In the genomic region with DNA sequence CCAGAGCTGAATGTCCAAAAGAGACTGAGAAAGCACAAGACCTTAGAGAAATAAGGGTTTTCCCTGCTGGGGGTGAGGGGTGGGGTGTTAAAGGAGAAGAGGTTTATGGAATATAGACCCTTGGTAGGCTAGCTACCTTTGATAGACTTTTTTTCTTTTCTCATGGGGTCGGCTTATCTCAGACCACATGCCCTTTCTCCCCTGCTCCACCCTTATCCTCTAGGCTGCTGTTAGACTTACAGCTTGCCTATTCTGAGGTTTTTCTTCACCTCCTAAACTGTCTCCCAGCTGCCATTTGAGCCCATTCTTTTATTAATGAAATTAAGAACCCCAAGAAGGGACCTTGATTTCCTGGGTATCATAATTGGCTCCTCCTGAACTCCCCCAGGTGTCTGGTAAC, we compare ENCODE assay signal across 15 mouse cellular contexts. TPM values are rescaled to one million over a fixed set of nuclear protein-coding genes. Genes with fewer than 3 reads are reported as not detected.
DNase-seq lines count a peak whose midpoint lies in the region; ATAC-seq lines count a peak whose summit lies in the region.
"Had no signal": no experiment of that assay in that cellular context is flagged by ENCODE, and none has a peak within 500 bp of the region (broad histone marks: within the 10 kb centered on the region; RNA-seq: fewer than 3 reads in every experiment).

No protein-coding gene starts in this region.

- no peak overlapping the region for H3K27ac ChIP-seq in heart, embryonic 12.5 days (ENCODE audit: poor library complexity, severe bottlenecking)
- H3K27ac ChIP-seq in midbrain, embryonic 10.5 days (replicated peaks): peak overlapping the region; percentile 76
- no peak overlapping the region for H3K27ac ChIP-seq in midbrain, embryonic 16.5 days (ENCODE audit: low read length)
- no peak overlapping the region for H3K27ac ChIP-seq in limb, embryonic 13.5 days

- peak overlapping the region; percentile 72 for H3K4me2 ChIP-seq in heart, embryonic 12.5 days
- no peak overlapping the region for H3K4me2 ChIP-seq in midbrain, embryonic 16.5 days (ENCODE audit: low read length)
- H3K4me2 ChIP-seq in limb, embryonic 13.5 days (replicated peaks): peak overlapping the region; percentile 65; the same call in 1 of the 2 replicates

- 67% methylated on average over 1 of the region's 1 CpGs for WGBS in heart, embryonic 12.5 days
- WGBS in midbrain, embryonic 10.5 days: 76% methylated on average over 1 of the region's 1 CpGs
- WGBS in midbrain, embryonic 16.5 days: 100% methylated on average over 1 of the region's 1 CpGs
- WGBS in limb, embryonic 13.5 days: 87% methylated on average over 1 of the region's 1 CpGs

- 0 out of 2 replicates have a peak, but pooled peaks cover 2% of the 10 kb centered on the region for H3K4me1 ChIP-seq in heart, embryonic 12.5 days (replicated peaks)
- H3K4me1 ChIP-seq in midbrain, embryonic 10.5 days: peaks cover 6% of the 10 kb centered on the region
- H3K4me1 ChIP-seq in midbrain, embryonic 16.5 days (ENCODE audit: control insufficient read depth, insufficient read depth, low read length): peaks cover 4% of the 10 kb centered on the region
- H3K4me1 ChIP-seq in limb, embryonic 13.5 days: peaks cover 6% of the 10 kb centered on the region

- H3K27me3 ChIP-seq in heart, embryonic 12.5 days (replicated peaks): peaks cover 3% of the 10 kb centered on the region; the same call in 1 of the 2 replicates
- 0 out of 2 replicates have a peak, but pooled peaks cover 3% of the 10 kb centered on the region for H3K27me3 ChIP-seq in midbrain, embryonic 10.5 days (ENCODE audit: low read depth, poor library complexity, severe bottlenecking)
- H3K27me3 ChIP-seq in midbrain, embryonic 16.5 days (ENCODE audit: control insufficient read depth, insufficient read depth, low read depth, low read length): no peaks in the 10 kb centered on the region
- no peaks in the 10 kb centered on the region for H3K27me3 ChIP-seq in limb, embryonic 13.5 days

- DNase-seq in heart, postnatal 10 days: no peak
- DNase-seq in midbrain, embryonic 10.5 days (ENCODE audit: low spot score): no peak
- DNase-seq in spleen, postnatal 36 days (ENCODE audit: low spot score in 2 of 2): no peak
- DNase-seq: cerebellum, adult 11 months; kidney, adult 11 months had no signal

- H3K4me3 ChIP-seq in heart, embryonic 12.5 days: no peak overlapping the region
- no peak overlapping the region for H3K4me3 ChIP-seq in midbrain, embryonic 10.5 days
- no peak overlapping the region for H3K4me3 ChIP-seq in midbrain, embryonic 16.5 days (ENCODE audit: low read depth, low read length)
- no peak overlapping the region for H3K4me3 ChIP-seq in limb, embryonic 13.5 days

- H3K9me3 ChIP-seq in heart, embryonic 12.5 days (replicated peaks): no peaks in the 10 kb centered on the region
- no peaks in the 10 kb centered on the region for H3K9me3 ChIP-seq in midbrain, embryonic 10.5 days (replicated peaks)
- no peaks in the 10 kb centered on the region for H3K9me3 ChIP-seq in midbrain, embryonic 16.5 days (replicated peaks; ENCODE audit: control insufficient read depth, low read length, poor library complexity, severe bottlenecking)
- no peaks in the 10 kb centered on the region for H3K9me3 ChIP-seq in limb, embryonic 13.5 days

- H3K9ac ChIP-seq in heart, embryonic 12.5 days: no peak overlapping the region
- no peak overlapping the region for H3K9ac ChIP-seq in midbrain, embryonic 16.5 days (ENCODE audit: low read depth, low read length)
- H3K9ac ChIP-seq in limb, embryonic 13.5 days: no peak overlapping the region

- intact Hi-C loops in heart, postnatal 10 days (cut with DNase I): loop anchor here (10.0 kb wide), 1 partner anchor 509 kb away; no protein-coding TSS in a partner anchor

- ATAC-seq in heart, embryonic 12.5 days (ENCODE audit: insufficient number of reproducible peaks, low FRiP score): no peak; the same call in 1 of the 2 replicates
- ATAC-seq in midbrain, embryonic 16.5 days: no peak
- no peak for ATAC-seq in limb, embryonic 13.5 days (ENCODE audit: low FRiP score, low read depth)
- 0 out of 2 replicates have a peak, but pooled peaks have one; percentile 21 for ATAC-seq in megakaryocyte-erythroid progenitor cell, adult 5-6 weeks (replicated peaks; ENCODE audit: low FRiP score, low TSS enrichment, poor library complexity, severe bottlenecking)

- H3K36me3 ChIP-seq in heart, embryonic 12.5 days: no peaks in the 10 kb centered on the region
- H3K36me3 ChIP-seq in midbrain, embryonic 10.5 days: no peaks in the 10 kb centered on the region
- no peaks in the 10 kb centered on the region for H3K36me3 ChIP-seq in midbrain, embryonic 16.5 days (ENCODE audit: control insufficient read depth, insufficient read depth, low read length)
- H3K36me3 ChIP-seq in limb, embryonic 13.5 days: no peaks in the 10 kb centered on the region

RNA-seq across cellular contexts. Expression of a gene that starts 3.9 kb away (rescaled TPM):
- polyA plus RNA-seq in heart, embryonic 12.5 days (2016; fragmentation: Nextera tagmentation; extraction: Ambion mirVana): 0.11 and 0.13 TPM in 2 replicates
- total RNA-seq in heart, postnatal 10 days (2021): under 1 TPM in 1 of 2 experiments, not detected in 1; 0.12 TPM
- not detected in 2 replicates for polyA plus RNA-seq in midbrain, embryonic 10.5 days (2016; fragmentation: Nextera tagmentation; extraction: Ambion mirVana)
- not detected in 2 replicates for polyA plus RNA-seq in midbrain, embryonic 16.5 days (2015; fragmentation: Nextera tagmentation; extraction: Ambion mirVana)
- polyA plus RNA-seq in limb, embryonic 13.5 days (2015; fragmentation: Nextera tagmentation; extraction: Ambion mirVana): 0.11 TPM in 1 of 2 replicates, not detected in the other
- 34.1 and 34.2 TPM in 2 replicates for total RNA-seq in megakaryocyte-erythroid progenitor cell, adult 5-6 weeks (2014; fragmentation: Nextera tagmentation)
- 11.5 and 18.8 TPM in 2 replicates for total RNA-seq in megakaryocyte-erythroid progenitor cell, adult 5-6 weeks (2017)
- total RNA-seq: gastrocnemius, adult 18-20 months; heart, adult 18-20 months; layer of hippocampus, adult 18-20 months; left cerebral cortex, adult 8-10 months had no signal
- polyA plus RNA-seq: midbrain, embryonic 11.5 days; neural tube, embryonic 11.5 days had no signal

RNA-seq across cellular contexts. Expression of a gene that starts 9.8 kb away (rescaled TPM):
- polyA plus RNA-seq in heart, embryonic 12.5 days (2016; fragmentation: Nextera tagmentation; extraction: Ambion mirVana): 4.4 and 5.1 TPM in 2 replicates
- total RNA-seq in heart, postnatal 10 days (2021): 1 to 10 TPM; 5.2 to 6.1 TPM
- 4.6 and 5.2 TPM in 2 replicates for polyA plus RNA-seq in midbrain, embryonic 10.5 days (2016; fragmentation: Nextera tagmentation; extraction: Ambion mirVana)
- polyA plus RNA-seq in midbrain, embryonic 16.5 days (2015; fragmentation: Nextera tagmentation; extraction: Ambion mirVana): 6.8 and 8.1 TPM in 2 replicates
- 6.2 and 7.1 TPM in 2 replicates for polyA plus RNA-seq in limb, embryonic 13.5 days (2015; fragmentation: Nextera tagmentation; extraction: Ambion mirVana)
- total RNA-seq in megakaryocyte-erythroid progenitor cell, adult 5-6 weeks (2014; fragmentation: Nextera tagmentation): 19.2 and 24.5 TPM in 2 replicates
- total RNA-seq in megakaryocyte-erythroid progenitor cell, adult 5-6 weeks (2017): 18.3 and 20.5 TPM in 2 replicates

RNA-seq across cellular contexts. Expression of a gene that starts 24.9 kb away (rescaled TPM):
- 208 and 213 TPM in 2 replicates for polyA plus RNA-seq in heart, embryonic 12.5 days (2016; fragmentation: Nextera tagmentation; extraction: Ambion mirVana)
- total RNA-seq in heart, postnatal 10 days (2021): 100 to 1,000 TPM; 162 to 173 TPM
- 274 and 296 TPM in 2 replicates for polyA plus RNA-seq in midbrain, embryonic 10.5 days (2016; fragmentation: Nextera tagmentation; extraction: Ambion mirVana)
- polyA plus RNA-seq in midbrain, embryonic 16.5 days (2015; fragmentation: Nextera tagmentation; extraction: Ambion mirVana): 550 and 556 TPM in 2 replicates
- 245 and 261 TPM in 2 replicates for polyA plus RNA-seq in limb, embryonic 13.5 days (2015; fragmentation: Nextera tagmentation; extraction: Ambion mirVana)
- total RNA-seq in megakaryocyte-erythroid progenitor cell, adult 5-6 weeks (2014; fragmentation: Nextera tagmentation): 115 and 146 TPM in 2 replicates
- total RNA-seq in megakaryocyte-erythroid progenitor cell, adult 5-6 weeks (2017): 101 and 108 TPM in 2 replicates

RNA-seq across cellular contexts. Expression of a gene that starts 34.9 kb away (rescaled TPM):
- polyA plus RNA-seq in heart, embryonic 12.5 days (2016; fragmentation: Nextera tagmentation; extraction: Ambion mirVana): 8.5 and 11.6 TPM in 2 replicates
- 10 to 100 TPM; 11.0 to 13.0 TPM for total RNA-seq in heart, postnatal 10 days (2021)
- polyA plus RNA-seq in midbrain, embryonic 10.5 days (2016; fragmentation: Nextera tagmentation; extraction: Ambion mirVana): 34.1 and 69.6 TPM in 2 replicates
- 345 and 399 TPM in 2 replicates for polyA plus RNA-seq in midbrain, embryonic 16.5 days (2015; fragmentation: Nextera tagmentation; extraction: Ambion mirVana)
- 35.8 and 40.7 TPM in 2 replicates for polyA plus RNA-seq in limb, embryonic 13.5 days (2015; fragmentation: Nextera tagmentation; extraction: Ambion mirVana)
- total RNA-seq in megakaryocyte-erythroid progenitor cell, adult 5-6 weeks (2014; fragmentation: Nextera tagmentation): 21.1 and 27.6 TPM in 2 replicates
- 6.3 and 6.5 TPM in 2 replicates for total RNA-seq in megakaryocyte-erythroid progenitor cell, adult 5-6 weeks (2017)

RNA-seq across cellular contexts. Expression of a gene that starts 40.7 kb away (rescaled TPM):
- polyA plus RNA-seq in heart, embryonic 12.5 days (2016; fragmentation: Nextera tagmentation; extraction: Ambion mirVana): 26.5 and 28.4 TPM in 2 replicates
- total RNA-seq in heart, postnatal 10 days (2021): 10 to 100 TPM; 33.2 to 36.7 TPM
- polyA plus RNA-seq in midbrain, embryonic 10.5 days (2016; fragmentation: Nextera tagmentation; extraction: Ambion mirVana): 20.4 and 31.6 TPM in 2 replicates
- polyA plus RNA-seq in midbrain, embryonic 16.5 days (2015; fragmentation: Nextera tagmentation; extraction: Ambion mirVana): 107 and 115 TPM in 2 replicates
- 29.6 and 29.9 TPM in 2 replicates for polyA plus RNA-seq in limb, embryonic 13.5 days (2015; fragmentation: Nextera tagmentation; extraction: Ambion mirVana)
- 29.7 and 39.9 TPM in 2 replicates for total RNA-seq in megakaryocyte-erythroid progenitor cell, adult 5-6 weeks (2014; fragmentation: Nextera tagmentation)
- total RNA-seq in megakaryocyte-erythroid progenitor cell, adult 5-6 weeks (2017): 238 and 296 TPM in 2 replicates
